Mouse (Mus musculus) testis, postnatal 14 days (tissue): ENCODE results near the gene Mpdz.
A peak's percentile ranks its signal among the peaks of the same experiment; 100 is the strongest.

Experiments used
- DNase-seq: peaks from one replicate; pipeline ENCODE4 v3.0.0; 2021; ENCODE audit warnings: low spot score

Gene Mpdz

DNA sequence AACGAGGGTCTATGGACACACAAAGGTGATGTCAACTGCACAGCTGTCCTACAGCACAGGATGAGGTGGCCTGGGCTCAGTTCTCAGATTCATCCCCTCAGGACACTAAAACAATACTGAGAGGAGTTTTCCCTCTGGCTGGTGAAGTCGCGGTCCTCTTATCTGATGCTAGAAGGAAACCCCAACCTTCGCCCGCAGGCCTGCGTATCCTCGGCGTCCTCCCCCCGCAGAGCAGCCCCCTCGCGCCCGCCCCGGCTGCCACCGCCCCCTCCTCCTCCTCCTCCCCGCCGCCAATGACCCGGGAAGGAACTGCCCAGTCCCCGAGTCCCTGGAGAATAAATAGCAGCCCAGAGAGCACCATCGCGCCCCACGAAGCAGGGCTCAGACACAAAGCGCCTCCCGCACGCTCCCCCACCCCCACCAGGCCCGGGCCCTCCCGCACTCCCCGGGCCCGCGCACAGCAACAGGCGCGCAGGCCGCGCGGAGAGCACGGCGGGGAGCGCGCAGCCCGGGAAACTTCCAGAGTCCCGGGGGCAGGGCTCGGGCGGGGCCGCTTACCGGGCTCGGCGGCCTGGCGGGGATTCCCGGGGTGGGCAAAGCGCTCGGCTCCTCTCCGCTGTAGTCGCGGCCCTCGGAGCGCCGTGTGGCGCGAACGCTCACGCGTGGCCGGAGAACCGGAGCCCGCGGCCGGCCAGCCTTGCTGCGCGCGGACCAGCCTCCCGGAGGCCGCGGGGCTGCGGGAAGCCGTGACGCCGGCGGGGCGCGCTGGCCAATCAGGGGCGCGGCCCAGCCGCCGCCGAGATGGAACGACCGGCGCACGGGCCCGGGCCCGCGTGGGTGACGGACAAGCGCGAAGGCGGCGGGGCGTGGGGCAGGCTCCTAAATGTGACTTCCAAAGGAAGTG lies at the start of gene Mpdz:
Gene Mpdz (minus strand): TSS at position 738 of the 904 bp plus-strand sequence.
- peak; percentile 77 for DNase-seq

DNA sequence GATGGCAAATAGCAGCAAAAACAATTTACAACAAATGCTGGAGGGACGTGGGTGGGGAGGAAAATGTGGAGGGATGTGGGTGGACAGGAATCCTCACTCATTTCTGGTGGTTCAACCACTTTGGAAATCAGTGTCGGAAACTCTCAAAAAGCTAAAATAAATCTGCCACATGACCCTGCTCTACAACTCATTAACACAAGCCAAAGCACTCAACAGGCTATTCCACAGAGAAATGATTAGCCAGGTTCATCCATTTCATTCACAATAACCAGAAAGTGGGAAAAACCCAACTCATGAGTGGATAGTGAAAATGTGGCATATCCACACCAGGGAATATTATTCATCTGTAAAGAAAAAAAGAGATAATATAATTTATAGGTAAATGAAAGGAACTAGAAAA lies 47.9 kb upstream of the Mpdz start:
- no peak for DNase-seq

DNA sequence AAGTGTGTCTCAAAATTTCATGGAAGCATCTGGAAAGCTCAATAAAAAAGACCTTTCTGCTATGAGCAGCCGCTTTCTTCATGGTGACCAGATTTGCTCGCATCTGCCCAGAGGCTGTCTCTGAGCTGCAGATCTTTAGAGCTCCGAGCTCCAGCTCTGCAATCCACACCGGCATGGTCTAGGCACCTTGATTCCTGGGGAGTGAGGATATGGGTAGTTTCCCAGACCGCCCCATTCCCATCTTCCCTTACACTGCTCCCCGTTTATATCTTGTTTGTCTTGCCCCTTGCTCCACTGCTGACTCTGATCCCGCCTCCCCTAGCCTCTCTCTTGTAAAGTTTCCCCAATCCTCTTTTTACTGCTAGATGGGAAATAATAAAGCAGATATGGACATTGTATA lies 42.0 kb upstream of the Mpdz start:
- DNase-seq, result no peak

GRCm38 (mm10) chr4:81483887-81484602 lies 41.4 kb upstream of the Mpdz start:
- no peak for DNase-seq

- DNase-seq, result no peak
Observed at GRCm38 (mm10) chr4:81483159-81483558, 40.5 kb upstream of the Mpdz start.

- DNase-seq, result no peak
Observed at GRCm38 (mm10) chr4:81466821-81467220, 24.2 kb upstream of the Mpdz start.

DNA sequence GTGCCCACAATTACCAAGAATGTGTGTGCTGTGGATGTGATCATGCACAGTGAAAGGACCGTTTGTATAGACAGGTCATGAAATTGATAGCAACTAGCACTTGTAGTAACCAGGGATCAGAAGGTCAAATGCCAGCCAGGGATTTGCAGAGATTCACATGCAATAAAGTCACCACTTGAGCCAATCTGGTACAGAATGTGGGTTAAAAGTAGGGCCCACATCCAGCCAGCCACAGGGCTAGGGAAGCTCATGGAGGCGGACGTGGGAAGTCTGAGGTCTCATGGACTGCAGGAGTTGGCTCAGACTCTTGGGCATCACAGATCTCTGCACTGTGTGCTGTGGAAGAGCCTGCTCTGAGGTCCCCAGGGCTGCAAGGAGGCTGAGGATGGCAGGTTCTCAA lies 22.6 kb upstream of the Mpdz start:
- no peak for DNase-seq

DNA sequence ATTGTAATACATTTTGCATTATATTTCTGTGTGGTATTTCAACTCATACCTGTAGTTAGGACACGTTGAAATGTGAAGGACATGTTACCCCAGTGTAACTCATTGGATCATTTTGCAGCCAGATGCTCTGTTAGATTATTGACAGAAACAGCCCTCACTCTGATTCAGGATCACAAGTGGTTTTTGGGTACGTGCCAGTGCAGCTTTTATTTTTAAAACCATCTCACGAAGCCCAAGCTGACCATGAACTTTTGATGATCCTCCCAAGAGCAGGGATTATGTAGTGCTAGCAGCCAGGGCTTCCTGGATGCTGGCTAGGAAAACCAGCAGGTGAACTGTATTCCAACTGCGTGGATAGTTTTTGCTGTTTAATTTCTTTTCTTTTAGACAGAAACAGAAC lies 19.6 kb upstream of the Mpdz start:
- no peak for DNase-seq

- no peak for DNase-seq
Observed at GRCm38 (mm10) chr4:81458921-81459320, 16.3 kb upstream of the Mpdz start.

GRCm38 (mm10) chr4:81453806-81454205 lies 11.2 kb upstream of the Mpdz start:
- DNase-seq, result no peak

DNA sequence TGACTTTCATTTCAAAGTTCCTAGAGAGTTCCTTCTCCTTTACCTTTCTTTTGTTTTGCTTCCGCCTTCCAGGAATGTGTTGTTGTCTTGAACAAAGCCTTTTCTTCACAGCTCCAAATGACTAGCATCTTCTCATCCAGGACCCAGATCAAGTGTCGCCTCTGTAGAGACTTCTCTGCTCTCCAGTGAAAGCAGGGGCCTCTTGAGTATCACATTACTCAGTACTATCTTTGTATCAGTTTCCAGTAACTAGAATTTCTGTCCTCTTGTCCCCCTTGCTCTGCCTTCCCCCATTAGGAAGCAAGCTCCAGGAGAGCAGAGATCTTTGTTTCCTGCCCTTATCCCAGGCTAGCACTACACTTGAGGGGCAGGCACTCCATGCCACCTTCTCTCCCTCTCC lies 9.6 kb upstream of the Mpdz start:
- DNase-seq, result no peak

DNA sequence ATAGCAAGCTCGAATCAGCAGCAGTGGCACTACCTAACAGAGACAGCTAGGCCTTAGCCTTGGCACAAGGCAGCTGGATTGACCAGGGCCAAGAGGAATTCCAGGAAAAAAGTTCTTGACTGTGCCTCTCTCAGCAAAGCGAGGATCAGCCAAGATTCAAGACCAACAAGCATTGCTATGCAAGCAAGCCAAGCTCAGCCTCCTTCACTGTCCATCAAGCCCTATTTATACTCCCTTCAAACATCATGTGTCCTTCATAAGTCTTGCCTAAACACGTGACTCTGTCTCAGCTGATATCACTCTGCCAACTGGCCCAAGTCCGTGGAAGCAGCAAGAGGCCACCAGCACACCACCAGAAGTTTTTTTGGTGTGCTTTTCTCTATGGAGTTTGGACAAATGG lies 6.8 kb upstream of the Mpdz start:
- no peak for DNase-seq

- DNase-seq, result no peak
Observed at GRCm38 (mm10) chr4:81443566-81443965, 951 bp upstream of the Mpdz start.

- DNase-seq, result no peak
Observed at GRCm38 (mm10) chr4:81433961-81434360, 8.7 kb downstream of the Mpdz start.

GRCm38 (mm10) chr4:81430826-81431225 lies 11.8 kb downstream of the Mpdz start:
- no peak for DNase-seq

DNA sequence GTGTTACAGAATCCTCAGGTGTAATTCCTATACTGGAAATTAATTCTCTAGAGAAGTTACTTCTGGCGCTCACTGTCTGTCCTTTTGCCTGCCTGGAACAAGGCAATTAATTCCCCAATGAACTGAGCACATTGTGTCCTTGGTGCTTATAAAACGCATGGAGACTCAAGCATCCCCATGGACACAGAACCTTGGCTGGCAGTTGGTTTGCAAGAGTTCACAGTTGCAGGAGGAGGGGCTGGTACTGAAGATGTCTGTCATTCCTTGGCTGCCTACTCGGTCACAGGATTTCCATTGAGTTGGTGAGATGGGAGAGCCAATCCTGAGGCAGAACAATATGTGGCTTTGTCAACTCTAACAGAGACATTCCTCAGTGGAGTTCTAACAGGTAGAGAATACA lies 12.5 kb downstream of the Mpdz start:
- no peak for DNase-seq

GRCm38 (mm10) chr4:81429670-81430069 lies 12.9 kb downstream of the Mpdz start:
- DNase-seq, result no peak

GRCm38 (mm10) chr4:81423556-81423955 lies 19.1 kb downstream of the Mpdz start:
- DNase-seq, result no peak

DNA sequence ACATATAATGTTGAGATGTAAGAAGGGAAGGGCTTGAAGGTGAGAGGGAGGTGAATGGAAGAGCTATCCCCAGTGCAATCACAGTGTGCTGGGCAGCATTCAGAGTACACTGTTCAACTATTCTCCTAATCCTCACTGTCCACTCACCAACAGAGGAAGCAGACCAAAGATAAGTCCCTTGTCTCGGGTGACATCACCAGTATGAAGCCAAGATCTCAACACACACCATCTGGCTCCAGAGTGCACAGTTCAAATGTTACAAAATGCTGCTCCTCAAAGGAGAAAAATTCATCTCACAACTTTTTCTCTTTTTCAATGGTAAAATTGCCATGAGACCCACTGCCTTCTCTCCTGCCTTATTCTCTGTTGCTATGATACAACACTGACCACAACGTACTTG lies 21.0 kb downstream of the Mpdz start:
- no peak for DNase-seq

DNA sequence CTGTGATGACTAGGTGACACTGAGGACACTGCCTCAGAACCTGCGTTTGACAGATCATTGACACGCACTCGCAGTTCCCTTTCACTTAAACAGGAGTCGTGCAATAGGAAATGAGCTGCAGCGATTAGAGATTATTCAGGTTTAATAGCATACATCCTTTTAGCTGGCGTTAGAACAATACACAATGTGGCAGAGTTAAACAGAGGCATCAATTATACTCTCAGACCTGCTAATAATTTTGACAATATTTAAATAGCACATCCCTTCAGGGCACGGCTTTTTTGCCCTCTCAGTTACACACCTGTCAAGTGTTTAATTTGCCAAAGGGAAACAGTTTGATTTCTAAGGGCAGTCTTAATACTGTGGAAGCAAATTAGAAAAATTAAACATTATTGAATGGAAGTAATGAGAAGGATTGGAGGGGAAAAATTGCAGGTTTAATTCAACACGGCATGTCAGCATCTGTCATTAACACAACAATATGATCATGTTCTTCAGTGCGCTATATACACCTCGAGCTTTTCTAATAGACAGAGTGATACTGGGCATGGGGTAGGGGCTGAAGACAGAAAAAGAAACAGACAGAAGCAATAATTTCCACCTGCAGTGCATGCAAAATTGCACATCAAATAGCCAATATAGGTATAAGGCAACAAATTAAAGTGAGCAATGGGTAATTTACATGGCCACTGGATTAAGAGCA lies 27.1 kb downstream of the Mpdz start:
- DNase-seq, result no peak

DNA sequence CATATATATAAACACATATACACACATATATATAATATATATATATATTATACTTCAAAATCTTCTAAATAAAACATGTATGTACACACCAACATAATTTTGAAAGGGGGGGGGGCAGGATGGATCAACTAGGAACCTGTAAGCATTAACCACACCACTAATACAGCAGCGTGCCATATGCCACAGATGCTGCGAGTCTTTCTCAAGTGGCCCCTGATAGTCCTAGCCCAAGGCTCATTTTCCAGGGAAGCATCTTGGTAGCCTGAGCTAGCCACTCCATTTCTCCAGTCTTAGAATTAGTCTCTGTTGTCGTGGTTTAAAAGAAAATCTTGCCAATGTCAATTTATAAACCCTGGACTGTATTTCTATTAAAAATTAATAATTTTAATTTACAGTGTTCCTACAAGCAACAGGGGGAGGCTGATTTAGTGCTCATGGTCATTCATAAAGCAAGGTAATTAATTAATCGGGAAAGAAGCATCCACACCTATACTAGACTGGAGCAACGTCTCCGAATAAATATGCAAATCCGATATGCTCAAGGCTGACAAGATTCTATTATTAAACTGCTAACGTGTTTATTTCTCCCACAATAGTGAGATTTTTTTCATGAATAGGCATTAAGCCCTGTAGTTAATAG lies 27.8 kb downstream of the Mpdz start:
- no peak for DNase-seq

DNA sequence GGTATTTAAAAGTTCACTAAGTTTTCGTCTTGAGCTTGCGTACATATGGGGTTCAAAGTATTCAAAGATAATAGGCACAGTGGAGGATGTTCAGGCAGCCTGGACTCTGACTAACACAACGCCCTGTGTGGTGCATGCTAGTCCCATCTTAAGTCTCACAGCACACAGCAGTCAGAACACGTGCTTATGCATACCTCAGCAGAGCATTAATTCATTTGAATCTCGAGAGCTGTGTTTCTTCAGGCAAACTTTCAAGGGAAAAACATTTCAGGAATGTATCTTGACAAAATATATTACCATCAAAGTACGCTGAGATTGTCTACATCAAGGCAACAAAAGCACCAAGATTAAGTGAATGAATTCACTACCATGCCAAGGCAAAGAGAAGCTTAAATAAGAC lies 45.7 kb downstream of the Mpdz start:
- no peak for DNase-seq
